Mouse (Mus musculus) thymus, adult 18-20 months (tissue): ENCODE results near the gene Vmn2r71.

Source experiments
- DNase-seq, 2 experiments: peaks; one replicate each; pipeline ENCODE4 v3.0.0; 2022; ENCODE audit warnings: mixed read lengths in 2 of 2

The Vmn2r71 gene

DNA sequence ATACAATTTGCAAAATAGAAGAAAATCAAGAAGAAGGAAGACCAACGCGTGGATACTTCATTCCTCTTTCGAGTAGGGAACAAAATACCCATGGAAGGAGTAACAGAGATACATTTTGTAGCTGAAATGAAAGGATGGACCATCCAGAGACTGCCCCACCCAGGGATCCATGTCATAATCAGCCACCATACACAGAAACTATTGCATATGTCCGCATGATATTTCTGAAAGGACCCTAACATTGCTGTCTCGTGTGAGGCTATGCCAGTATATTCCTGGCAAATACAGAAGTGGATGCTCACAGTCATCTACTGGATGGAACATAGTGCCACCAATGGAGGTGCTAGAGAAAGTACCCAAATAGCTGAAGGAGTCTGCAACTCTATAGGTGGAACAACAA is at the start of gene Vmn2r71:
TSS of gene Vmn2r71 (plus strand) at position 301 of the 400 bp plus-strand sequence.
- no peak for DNase-seq

DNA sequence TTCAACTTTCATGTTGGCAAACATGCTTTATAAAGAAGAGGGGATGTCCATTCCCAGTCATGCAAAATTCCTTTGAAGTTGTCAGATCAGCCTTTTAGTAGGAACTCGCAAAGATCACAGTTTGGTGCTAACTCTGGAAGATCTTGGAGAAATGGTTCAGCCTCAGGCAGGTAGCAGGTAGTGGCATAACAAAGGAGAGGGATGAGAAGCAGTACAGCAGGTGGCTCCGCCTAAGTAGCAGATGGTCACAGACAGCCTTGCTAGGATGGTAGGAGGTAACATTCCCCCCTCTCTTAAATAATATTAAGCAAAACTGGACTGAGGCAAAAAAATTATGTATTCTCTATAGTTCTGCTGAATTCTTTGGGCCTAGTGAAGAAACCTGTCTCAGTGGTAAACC is 20.8 kb upstream of the Vmn2r71 start:
- no peak for DNase-seq

DNA sequence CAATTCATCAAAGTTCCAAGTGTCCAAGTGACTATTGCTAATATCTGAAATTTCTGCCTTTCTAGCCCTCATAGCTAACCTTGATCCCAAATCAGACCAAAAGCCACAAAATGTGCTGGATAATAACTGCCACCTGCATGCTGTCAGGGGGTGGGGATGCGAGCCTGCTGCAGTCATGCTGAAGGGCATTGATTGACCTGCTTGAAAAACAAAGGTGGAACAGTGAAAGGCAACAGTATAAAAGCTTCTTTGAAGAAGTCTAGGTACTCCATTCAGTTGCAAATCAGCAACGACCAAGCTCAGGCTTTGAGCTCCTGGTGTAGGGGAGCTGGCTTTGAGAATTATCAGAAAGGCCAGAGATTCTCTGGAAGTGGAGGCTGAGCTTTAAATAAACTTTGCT is 19.8 kb upstream of the Vmn2r71 start:
- DNase-seq, result no peak

DNA sequence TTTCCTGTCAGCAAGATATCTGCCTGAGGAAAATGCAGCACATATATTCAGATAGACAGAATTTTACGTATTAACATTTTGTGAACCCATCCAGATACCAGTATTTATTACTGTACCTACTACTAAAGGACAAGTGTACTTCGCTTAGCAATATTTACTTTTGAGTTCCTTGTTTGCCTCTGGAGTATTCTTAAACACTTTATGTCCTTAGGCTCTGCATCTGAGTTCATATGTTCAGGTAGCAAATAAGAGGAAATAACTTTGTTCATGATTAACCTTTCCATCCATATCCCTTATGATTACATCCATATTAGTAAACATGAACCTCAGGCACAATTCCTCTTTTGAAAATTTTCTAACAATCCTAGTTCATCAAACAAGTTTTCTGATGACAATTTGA is 6.2 kb downstream of the Vmn2r71 start, which contains the start of gene Vmn2r70:
TSS of gene Vmn2r70 (minus strand) at position 101 of the 400 bp plus-strand sequence.
- no peak for DNase-seq
